Mouse (Mus musculus): Measurements from ENCODE around the gene Cdc6.

The Cdc6 gene

GRCm38 (mm10) chr11:98907437-98908173 lies at the start of gene Cdc6:
Gene Cdc6, plus strand, starts transcription at chr11:98907801.
- DNase-seq (ENCODE audit: low spot score in 2 of 2): peak; percentile 92 to 97

GRCm38 (mm10) chr11:98858759-98859731 lies 48.6 kb upstream of the Cdc6 start:
- DNase-seq (ENCODE audit: low spot score in 2 of 2): peak; percentile 85 to 87

- DNase-seq (ENCODE audit: low spot score in 2 of 2): peak; percentile 93 to 96
These were observed 44.4 kb upstream of the Cdc6 start, which contains the start of gene Wipf2 for GRCm38 (mm10) chr11:98863028-98863750. Gene Wipf2, plus strand, starts transcription at chr11:98863638.

- peak; percentile 42 to 55 for DNase-seq (ENCODE audit: low spot score in 2 of 2)
These were observed 43.7 kb upstream of the Cdc6 start for GRCm38 (mm10) chr11:98863751-98864429.

GRCm38 (mm10) chr11:98867293-98867692 lies 40.3 kb upstream of the Cdc6 start:
- no peak for DNase-seq (ENCODE audit: low spot score in 2 of 2)

- DNase-seq (ENCODE audit: low spot score in 2 of 2): no peak
These were observed 37.7 kb upstream of the Cdc6 start for GRCm38 (mm10) chr11:98869906-98870305.

- no peak for DNase-seq (ENCODE audit: low spot score in 2 of 2)
These were observed 36.8 kb upstream of the Cdc6 start for GRCm38 (mm10) chr11:98870791-98871190.

- no peak for DNase-seq (ENCODE audit: low spot score in 2 of 2)
These were observed 36.2 kb upstream of the Cdc6 start for GRCm38 (mm10) chr11:98871416-98871815.

GRCm38 (mm10) chr11:98872040-98872439 lies 35.6 kb upstream of the Cdc6 start:
- no peak for DNase-seq (ENCODE audit: low spot score in 2 of 2)

- DNase-seq (ENCODE audit: low spot score in 2 of 2): no peak
These were observed 33.7 kb upstream of the Cdc6 start for GRCm38 (mm10) chr11:98873900-98874299.

GRCm38 (mm10) chr11:98877001-98877400 lies 30.6 kb upstream of the Cdc6 start:
- no peak for DNase-seq (ENCODE audit: low spot score in 2 of 2)

- DNase-seq (ENCODE audit: low spot score in 2 of 2): no peak
These were observed 19.9 kb upstream of the Cdc6 start for GRCm38 (mm10) chr11:98887703-98888102.

GRCm38 (mm10) chr11:98889077-98889476 lies 18.5 kb upstream of the Cdc6 start:
- no peak for DNase-seq (ENCODE audit: low spot score in 2 of 2)

GRCm38 (mm10) chr11:98889977-98890376 lies 17.6 kb upstream of the Cdc6 start:
- no peak for DNase-seq (ENCODE audit: low spot score in 2 of 2)

- no peak for DNase-seq (ENCODE audit: low spot score in 2 of 2)
These were observed 15.2 kb upstream of the Cdc6 start for GRCm38 (mm10) chr11:98892426-98892825.

- DNase-seq (ENCODE audit: low spot score in 2 of 2): no peak
These were observed 7.0 kb upstream of the Cdc6 start for GRCm38 (mm10) chr11:98900529-98901125.

- no peak for DNase-seq (ENCODE audit: low spot score in 2 of 2)
These were observed 4.9 kb upstream of the Cdc6 start for GRCm38 (mm10) chr11:98902621-98903245.

- DNase-seq (ENCODE audit: low spot score in 2 of 2): no peak
These were observed 3.0 kb upstream of the Cdc6 start for GRCm38 (mm10) chr11:98904577-98904976.

GRCm38 (mm10) chr11:98905033-98905432 lies 2.6 kb upstream of the Cdc6 start:
- DNase-seq (ENCODE audit: low spot score in 2 of 2): peak in 1 of 2 experiments; percentile 63

- no peak for DNase-seq (ENCODE audit: low spot score in 2 of 2)
These were observed 2.0 kb upstream of the Cdc6 start for GRCm38 (mm10) chr11:98905583-98905982.

All from urinary bladder, postnatal 36 days (tissue).